ENCODE assay signal across 11 mouse cellular contexts in genomic region chr11:24473368-24474010, GRCm38 (mm10).
DNase-seq lines count a peak whose midpoint lies in the region; ATAC-seq lines count a peak whose summit lies in the region.
"Had no signal": no experiment of that assay in that cellular context is flagged by ENCODE, and none has a peak within 500 bp of the region (broad histone marks: within the 10 kb centered on the region; RNA-seq: fewer than 3 reads in every experiment).

No protein-coding gene starts in this region.

- no peaks in the 10 kb centered on the region for H3K36me3 ChIP-seq in midbrain, embryonic 15.5 days (replicated peaks)
- no peaks in the 10 kb centered on the region for H3K36me3 ChIP-seq in forebrain, embryonic 11.5 days (ENCODE audit: control insufficient read depth, insufficient read depth, low read length)
- H3K36me3 ChIP-seq: liver, embryonic 15.5 days had no signal

- no peaks in the 10 kb centered on the region for H3K27me3 ChIP-seq in midbrain, embryonic 15.5 days (replicated peaks)
- H3K27me3 ChIP-seq in forebrain, embryonic 11.5 days (ENCODE audit: control insufficient read depth, insufficient read depth, low read length): no peaks in the 10 kb centered on the region
- H3K27me3 ChIP-seq: liver, embryonic 15.5 days; megakaryocyte, embryonic 14.5 days had no signal

- H3K4me3 ChIP-seq in midbrain, embryonic 15.5 days: no peak overlapping the region
- no peak overlapping the region for H3K4me3 ChIP-seq in forebrain, embryonic 11.5 days (ENCODE audit: low read depth, low read length)
- H3K4me3 ChIP-seq: liver, embryonic 15.5 days; megakaryocyte, embryonic 14.5 days had no signal

- H3K4me2 ChIP-seq in midbrain, embryonic 15.5 days: no peak overlapping the region
- no peak overlapping the region for H3K4me2 ChIP-seq in forebrain, embryonic 11.5 days (ENCODE audit: low read depth, low read length, severe bottlenecking)
- H3K4me2 ChIP-seq: liver, embryonic 15.5 days had no signal

- H3K9me3 ChIP-seq in midbrain, embryonic 15.5 days: no peaks in the 10 kb centered on the region
- no peaks in the 10 kb centered on the region for H3K9me3 ChIP-seq in forebrain, embryonic 11.5 days (ENCODE audit: control insufficient read depth, low read length)
- H3K9me3 ChIP-seq: liver, embryonic 15.5 days; megakaryocyte, embryonic 14.5 days had no signal

- ATAC-seq in frontal cortex, adult (ENCODE audit: low TSS enrichment): peak; percentile 83
- ATAC-seq in midbrain, embryonic 15.5 days (replicated peaks): no peak
- no peak for ATAC-seq in forebrain, embryonic 11.5 days (replicated peaks; ENCODE audit: low FRiP score)

- 49% methylated on average over 7 of the region's 7 CpGs for WGBS in midbrain, embryonic 15.5 days
- 55% methylated on average over 7 of the region's 7 CpGs for WGBS in forebrain, embryonic 11.5 days

- H3K27ac ChIP-seq in midbrain, embryonic 15.5 days: no peak overlapping the region
- no peak overlapping the region for H3K27ac ChIP-seq in forebrain, embryonic 11.5 days (ENCODE audit: low read depth, low read length)
- H3K27ac ChIP-seq: liver, embryonic 15.5 days had no signal

- H3K9ac ChIP-seq in midbrain, embryonic 15.5 days: no peak overlapping the region
- H3K9ac ChIP-seq in forebrain, embryonic 11.5 days (ENCODE audit: low read length): no peak overlapping the region
- H3K9ac ChIP-seq: liver, embryonic 15.5 days had no signal

- no peaks in the 10 kb centered on the region for H3K4me1 ChIP-seq in midbrain, embryonic 15.5 days
- H3K4me1 ChIP-seq in forebrain, embryonic 11.5 days (replicated peaks; ENCODE audit: control insufficient read depth, insufficient read depth, low read length): no peaks in the 10 kb centered on the region
- H3K4me1 ChIP-seq: liver, embryonic 15.5 days had no signal

- DNase-seq in frontal cortex, postnatal 10 days (ENCODE audit: low spot score in 2 of 2): no peak
- DNase-seq in right cerebral cortex, adult 18-20 months: peak; percentile 73
- DNase-seq in right cerebral cortex, postnatal 4 days: no peak
- peak; percentile 69 to 71 for DNase-seq in layer of hippocampus, adult 18-20 months (ENCODE audit: low spot score in 2 of 2)
- DNase-seq in lung, postnatal 10 days: no peak
- no peak for DNase-seq in forebrain, embryonic 11.5 days (ENCODE audit: low spot score)
- DNase-seq: kidney, postnatal 25 days had no signal

Comparison
In these comparisons a context has a peak if more than half of its experiments do, and no peak if none do; other contexts are left out.
1. DNase-seq: peak in right cerebral cortex, adult 18-20 months (single experiment) and layer of hippocampus, adult 18-20 months (2 of 2); none in frontal cortex, postnatal 10 days (0 of 2), right cerebral cortex, postnatal 4 days (single experiment), lung, postnatal 10 days (single experiment) and forebrain, embryonic 11.5 days (single experiment).